Mouse (Mus musculus) lung, postnatal 0 days (tissue): ENCODE data around the gene Tada3. TPM values are rescaled to one million over a fixed set of nuclear protein-coding genes. Genes with fewer than 3 reads are reported as not detected.

Experiments used
- ATAC-seq: fragments of 200-750 bp; cut with Nextera tagmentation; 2 replicates; pipeline ENCODE4 v1.8.0; 2017; ENCODE audit warnings: moderate library complexity
- DNase-seq: peaks from one replicate; pipeline ENCODE4 v3.0.0-alpha.2; 2016; ENCODE audit warnings: low spot score
- H3K27ac ChIP-seq: fragments of 300-500 bp; sonication (generic); 2 replicates; pipeline ENCODE4 v1.5.1; 2014; ENCODE audit warnings: antibody characterized with exemption, mild to moderate bottlenecking, low read length, mixed read lengths
- H3K27me3 ChIP-seq: fragments of 300-500 bp; sonication (generic); replicated peaks from 2 replicates; pipeline ENCODE4 v1.6.1; 2014; ENCODE audit warnings: low read length, mixed read lengths; ENCODE audit not compliant: insufficient read depth
- H3K36me3 ChIP-seq: fragments of 300-500 bp; sonication (generic); 2 replicates; pipeline ENCODE4 v1.6.1; 2014; ENCODE audit warnings: low read length, mixed read lengths; ENCODE audit not compliant: insufficient read depth
- H3K4me1 ChIP-seq: fragments of 300-500 bp; sonication (generic); 2 replicates; pipeline ENCODE4 v1.6.1; 2014; ENCODE audit warnings: antibody characterized with exemption, low read depth, low read length, mixed read lengths; ENCODE audit not compliant: insufficient read depth
- H3K4me2 ChIP-seq: fragments of 300-500 bp; sonication (generic); replicated peaks from 2 replicates; pipeline ENCODE4 v1.6.1; 2014; ENCODE audit warnings: low read depth, mild to moderate bottlenecking, low read length, moderate library complexity, mixed read lengths
- H3K4me3 ChIP-seq: fragments of 300-500 bp; sonication (generic); 2 replicates; pipeline ENCODE4 v1.5.1; 2014; ENCODE audit warnings: low read depth, low read length
- H3K9ac ChIP-seq: fragments of 300-500 bp; sonication (generic); replicated peaks from 2 replicates; pipeline ENCODE4 v1.6.1; 2014; ENCODE audit warnings: low read depth, mild to moderate bottlenecking
- H3K9me3 ChIP-seq: fragments of 300-500 bp; sonication (generic); 2 replicates; pipeline ENCODE4 v1.6.1; 2016; ENCODE audit warnings: low read length, mixed read lengths
- CTCF ChIP-seq: IDR thresholded peaks from 2 replicates; pipeline ENCODE4 v1.5.1; 2016; ENCODE audit warnings: antibody characterized with exemption, mild to moderate bottlenecking
- EP300 ChIP-seq: IDR thresholded peaks from 2 replicates; pipeline ENCODE4 v1.6.1; 2016; ENCODE audit warnings: antibody characterized with exemption, mild to moderate bottlenecking, control low read depth
- WGBS: fragments of 180-500 bp; shearing (Covaris S2); extraction: QIAGEN DNeasy Blood & Tissue Kit; methylation state at CpG from one replicate; pipeline ENCODE4 v1.1.7; 2014; 5-methylcytosine and 5-hydroxymethylcytosine counted together
- polyA plus RNA-seq: library from polyadenylated mRNA; unstranded; fragments of >200 nt; fragmentation: Nextera tagmentation; extraction: Ambion mirVana; gene quantifications from 2 replicates; pipeline ENCODE4 v1.2.1, GENCODE M21; 2015

The Tada3 gene
- polyA plus RNA-seq, 1 experiment from 2014 or later = 33.2 TPM

DNA sequence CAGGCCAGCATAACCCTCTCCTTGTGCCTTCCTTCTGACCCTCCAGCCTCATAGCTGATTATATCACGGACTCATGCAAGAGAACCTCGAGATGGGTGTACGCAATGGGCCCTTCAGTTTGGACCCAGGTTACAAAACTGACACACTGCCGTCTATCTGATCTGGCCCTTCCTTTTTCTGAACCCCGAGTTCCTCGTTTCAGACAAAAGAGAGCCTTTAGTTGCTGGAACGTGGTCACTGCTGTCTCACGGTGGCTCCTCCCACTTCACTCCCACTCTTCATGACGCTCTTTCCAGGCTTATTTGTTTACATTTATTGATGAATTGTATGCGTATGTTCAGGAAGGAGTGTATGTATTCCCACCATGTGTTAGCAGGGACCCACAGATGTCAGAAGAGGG is 26.0 kb downstream of the Tada3 start:
- 39% methylated on average over 10 of the region's 10 CpGs for WGBS
- Histone ChIP-seq H3K4me2 (no peak overlapping the region), H3K36me3 (no peaks in the 10 kb centered on the region), H3K9ac (no peak overlapping the region), H3K9me3 (no peaks in the 10 kb centered on the region), H3K27ac (no peak overlapping the region), H3K4me1 (no peaks in the 10 kb centered on the region), H3K4me3 (no peak overlapping the region), H3K27me3 (no peaks in the 10 kb centered on the region)
- DNase-seq = peak; percentile 31
- ATAC-seq = no peak
- TF ChIP-seq CTCF (no peak), EP300 (no peak)

DNA sequence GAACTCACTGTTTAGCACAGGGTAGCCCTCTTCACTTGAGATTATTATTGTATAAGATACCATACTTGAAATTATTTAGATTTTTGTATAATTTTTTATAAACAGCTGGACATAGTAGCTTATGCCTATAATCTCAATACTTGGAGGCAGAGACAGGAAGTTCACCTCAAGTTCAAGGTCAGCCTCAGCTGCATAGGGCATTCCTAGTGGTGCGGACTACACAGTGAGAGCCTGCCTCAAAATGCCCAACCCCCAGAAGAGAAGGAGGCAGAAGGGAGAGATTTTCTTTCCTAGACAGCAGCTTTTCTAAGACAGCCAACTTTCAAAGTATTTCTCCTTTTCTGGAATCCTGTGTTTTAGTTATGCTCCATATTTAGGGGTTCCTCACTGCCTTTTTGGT is 26.5 kb downstream of the Tada3 start:
- Histone ChIP-seq H3K27me3 (no peaks in the 10 kb centered on the region), H3K4me1 (no peaks in the 10 kb centered on the region), H3K9ac (no peak overlapping the region), H3K4me3 (no peak overlapping the region), H3K9me3 (no peaks in the 10 kb centered on the region), H3K4me2 (no peak overlapping the region), H3K27ac (no peak overlapping the region), H3K36me3 (no peaks in the 10 kb centered on the region)
- ATAC-seq (no peak), DNase-seq (no peak)
- TF ChIP-seq CTCF = no peak
- no peak for TF ChIP-seq EP300
- 71% methylated on average over 1 of the region's 1 CpGs for WGBS

DNA sequence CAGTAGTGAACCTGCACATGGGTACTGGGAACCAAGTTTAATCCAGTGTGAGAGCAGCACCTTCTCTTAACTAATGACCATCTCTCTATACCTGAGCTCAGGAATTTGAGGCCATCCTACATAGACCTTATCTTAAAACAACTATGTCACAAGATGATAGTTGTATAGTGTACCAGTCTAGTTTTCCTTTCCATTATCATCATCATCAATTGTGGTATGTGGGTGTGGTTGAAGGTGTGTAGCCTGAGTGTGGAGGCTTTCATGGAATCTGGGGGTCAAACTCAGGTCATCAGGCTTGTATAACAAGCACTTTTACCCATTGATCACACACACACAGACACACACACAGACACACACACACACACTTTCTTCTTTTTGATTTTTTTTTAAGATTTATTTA is 27.1 kb downstream of the Tada3 start:
- Histone ChIP-seq H3K4me1 (no peaks in the 10 kb centered on the region), H3K9me3 (no peaks in the 10 kb centered on the region), H3K36me3 (no peaks in the 10 kb centered on the region), H3K4me2 (no peak overlapping the region), H3K27ac (no peak overlapping the region), H3K9ac (no peak overlapping the region), H3K4me3 (no peak overlapping the region), H3K27me3 (no peaks in the 10 kb centered on the region)
- DNase-seq = no peak
- TF ChIP-seq EP300 (no peak), CTCF (no peak)
- ATAC-seq = no peak

DNA sequence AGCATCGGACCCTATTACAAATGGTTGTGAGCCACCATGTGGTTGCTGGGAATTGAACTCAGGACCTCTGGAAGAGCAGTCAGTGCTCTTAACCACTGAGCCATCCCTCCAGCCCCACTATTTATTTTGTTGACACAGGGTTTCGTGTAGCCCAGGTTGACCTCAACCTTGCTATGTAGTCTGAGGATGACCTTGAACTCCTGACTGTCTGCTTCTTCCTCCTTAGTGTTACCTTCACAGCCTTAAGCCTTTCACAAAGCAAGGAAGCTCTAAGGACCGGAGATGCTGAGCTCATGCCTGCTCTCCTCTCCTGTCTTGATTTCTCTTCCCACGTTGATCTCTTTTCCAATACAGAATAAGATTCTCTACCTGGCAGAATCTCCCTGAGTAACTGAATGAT is 30.8 kb downstream of the Tada3 start:
- H3K27me3 ChIP-seq = no peaks in the 10 kb centered on the region
- no peak overlapping the region for H3K9ac ChIP-seq
- no peaks in the 10 kb centered on the region for H3K9me3 ChIP-seq
- TF ChIP-seq CTCF = no peak
- TF ChIP-seq EP300 = no peak
- no peak for ATAC-seq
- H3K4me3 ChIP-seq = no peak overlapping the region
- H3K27ac ChIP-seq = no peak overlapping the region
- H3K4me2 ChIP-seq = no peak overlapping the region
- H3K4me1 ChIP-seq = peaks cover 18% of the 10 kb centered on the region; the same call in 1 of the 2 replicates
- WGBS = 58% methylated on average over 4 of the region's 4 CpGs
- DNase-seq = no peak
- H3K36me3 ChIP-seq = no peaks in the 10 kb centered on the region

DNA sequence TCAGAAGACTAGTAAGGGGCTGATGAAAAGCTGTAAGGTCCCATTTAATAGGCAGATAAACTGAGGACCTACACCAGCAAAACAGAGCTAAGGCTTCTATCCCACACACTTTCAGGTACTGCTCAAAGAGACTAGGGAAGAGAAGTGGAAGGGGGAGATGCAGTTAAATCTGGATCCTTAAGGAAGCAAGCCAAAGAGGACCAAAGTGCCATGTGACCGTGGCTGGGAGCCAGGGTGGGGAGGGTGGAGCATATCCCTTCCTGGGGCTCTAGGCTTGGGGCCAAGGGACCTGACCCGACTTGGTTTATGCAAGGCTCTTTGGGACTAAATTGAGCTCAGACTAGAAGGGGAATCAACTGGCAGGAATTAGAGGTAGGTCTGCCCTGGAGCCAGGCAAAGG is 33.4 kb downstream of the Tada3 start:
- no peaks in the 10 kb centered on the region for H3K27me3 ChIP-seq
- 0 out of 2 replicates have a peak overlapping the region, but pooled peaks have one; percentile 60 for H3K4me3 ChIP-seq
- TF ChIP-seq EP300 = no peak
- no peak for TF ChIP-seq CTCF
- peak overlapping the region; percentile 87 for H3K4me2 ChIP-seq
- ATAC-seq (peak; percentile 81), DNase-seq (peak; percentile 81)
- H3K9ac ChIP-seq = 0 out of 2 replicates have a peak overlapping the region, but pooled peaks have one; percentile 70
- peak overlapping the region; percentile 70 for H3K27ac ChIP-seq
- no peaks in the 10 kb centered on the region for H3K9me3 ChIP-seq
- H3K4me1 ChIP-seq = peaks cover 20% of the 10 kb centered on the region; the same call in 1 of the 2 replicates
- WGBS = 3% methylated on average over 2 of the region's 2 CpGs
- H3K36me3 ChIP-seq = no peaks in the 10 kb centered on the region

DNA sequence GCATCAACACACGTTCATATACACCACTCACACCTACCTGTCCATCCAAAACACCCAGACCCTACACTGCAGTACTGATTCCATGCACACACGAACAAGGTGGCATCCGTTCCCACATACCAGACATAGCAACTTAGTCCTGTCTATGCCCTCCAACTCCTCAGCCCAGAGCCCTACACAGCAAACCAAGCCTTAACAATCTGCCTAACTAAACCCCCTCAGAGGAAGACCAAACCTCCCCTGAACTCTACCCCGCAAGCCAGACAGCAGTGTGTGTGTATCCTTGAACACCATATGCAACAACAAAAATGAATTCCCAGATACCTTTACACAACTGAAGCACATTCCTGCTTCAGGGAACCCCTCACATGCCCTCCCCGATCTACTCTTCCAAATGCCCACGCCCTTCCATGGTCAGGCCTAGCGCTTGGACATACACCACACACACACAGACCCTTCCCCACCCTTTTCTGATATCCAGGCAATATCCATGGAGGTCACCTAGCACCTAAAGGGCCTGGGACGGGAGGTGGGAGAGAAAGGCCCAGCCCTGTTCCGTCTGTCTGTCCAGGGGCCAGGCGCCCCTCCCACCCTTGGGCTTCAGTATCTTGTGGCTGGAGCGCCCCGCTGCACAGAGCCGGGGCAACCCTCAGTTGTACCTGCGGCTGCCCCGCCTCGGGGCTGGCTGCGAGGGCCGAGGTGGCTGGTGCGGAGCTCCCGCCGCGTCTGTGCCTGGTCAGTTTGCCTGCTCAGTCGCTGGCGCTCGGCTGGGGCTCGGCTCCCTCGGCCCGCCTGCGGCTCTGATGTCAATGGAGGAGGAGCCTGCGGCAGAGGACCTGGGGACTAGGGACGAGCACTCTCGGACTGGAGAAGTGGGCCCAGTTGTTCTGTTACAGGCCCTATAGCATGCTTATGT is 34.2 kb downstream of the Tada3 start, which contains the start of gene Camk1:
Gene Camk1 (minus strand): TSS at position 808 of the 916 bp plus-strand sequence.
- WGBS = 9% methylated on average over 32 of the region's 32 CpGs
- Histone ChIP-seq H3K27me3 (no peaks in the 10 kb centered on the region), H3K9me3 (no peaks in the 10 kb centered on the region), H3K36me3 (no peaks in the 10 kb centered on the region), H3K4me3 (peak within 1 kb of the TSS; percentile 60), H3K27ac (peak within 1 kb of the TSS; percentile 70), H3K9ac (peak within 1 kb of the TSS; percentile 70), H3K4me2 (peak within 1 kb of the TSS; percentile 87), H3K4me1 (peaks cover 20% of the 10 kb centered on the region; the same call in 1 of the 2 replicates)
- DNase-seq = peak; percentile 89
- ATAC-seq = peak; percentile 92
- TF ChIP-seq CTCF = no peak
